In genomic region chr11:9316545-9316944, GRCm38 (mm10) we compare ENCODE assay signal across 6 mouse cellular contexts.
"Had no signal": no experiment of that assay in that cellular context is flagged by ENCODE, and none has a peak within 500 bp of the region (broad histone marks: within the 10 kb centered on the region; RNA-seq: fewer than 3 reads in every experiment).

No protein-coding gene starts in this region.

- H3K9ac ChIP-seq: limb, embryonic 15.5 days; liver, embryonic 15.5 days; lung, embryonic 14.5 days; midbrain, embryonic 15.5 days; neural tube, embryonic 13.5 days had no signal

- H3K9me3 ChIP-seq: limb, embryonic 15.5 days; liver, embryonic 15.5 days; midbrain, embryonic 15.5 days; neural tube, embryonic 13.5 days had no signal

- H3K36me3 ChIP-seq: limb, embryonic 15.5 days; liver, embryonic 15.5 days; midbrain, embryonic 15.5 days; neural tube, embryonic 13.5 days had no signal

- H3K4me2 ChIP-seq: limb, embryonic 15.5 days; liver, embryonic 15.5 days; lung, embryonic 14.5 days; midbrain, embryonic 11.5 days; midbrain, embryonic 15.5 days; neural tube, embryonic 13.5 days had no signal

- H3K27me3 ChIP-seq: liver, embryonic 15.5 days; midbrain, embryonic 15.5 days; neural tube, embryonic 13.5 days had no signal

- H3K4me3 ChIP-seq: limb, embryonic 15.5 days; liver, embryonic 15.5 days; midbrain, embryonic 15.5 days; neural tube, embryonic 13.5 days had no signal

- H3K27ac ChIP-seq: limb, embryonic 15.5 days; liver, embryonic 15.5 days; midbrain, embryonic 15.5 days; neural tube, embryonic 13.5 days had no signal

- H3K4me1 ChIP-seq: limb, embryonic 15.5 days; liver, embryonic 15.5 days; neural tube, embryonic 13.5 days had no signal
